Mouse (Mus musculus) midbrain, postnatal 0 days (tissue): ENCODE data around the gene Akt3. TPM values are rescaled to one million over a fixed set of nuclear protein-coding genes. Genes with fewer than 3 reads are reported as not detected.

Source experiments
- ATAC-seq: fragments of 200-750 bp; cut with Nextera tagmentation; 2 replicates; pipeline ENCODE4 v1.8.0; 2017; ENCODE audit warnings: moderate number of reproducible peaks, mild to moderate bottlenecking, moderate TSS enrichment, moderate library complexity; ENCODE audit not compliant: low FRiP score
- DNase-seq: peaks from one replicate; pipeline ENCODE4 v3.0.0-alpha.2; 2015; ENCODE audit warnings: low spot score
- H3K27ac ChIP-seq: fragments of 300-500 bp; sonication (generic); 2 replicates; pipeline ENCODE4 v1.5.1; 2014; ENCODE audit warnings: low read depth, mild to moderate bottlenecking, low read length, mixed read lengths
- H3K27me3 ChIP-seq: fragments of 300-500 bp; sonication (generic); 2 replicates; pipeline ENCODE4 v1.6.1; 2014; ENCODE audit warnings: low read length, control low read depth, mixed read lengths; ENCODE audit not compliant: insufficient read depth
- H3K36me3 ChIP-seq: fragments of 300-500 bp; sonication (generic); 2 replicates; pipeline ENCODE4 v1.6.1; 2014; ENCODE audit warnings: low read length, control low read depth, mixed read lengths; ENCODE audit not compliant: insufficient read depth
- H3K4me1 ChIP-seq: fragments of 300-500 bp; sonication (generic); 2 replicates; pipeline ENCODE4 v1.6.1; 2014; ENCODE audit warnings: mild to moderate bottlenecking, control low read depth, antibody characterized with exemption, low read length, mixed read lengths; ENCODE audit not compliant: insufficient read depth
- H3K4me2 ChIP-seq: fragments of 300-500 bp; sonication (generic); 2 replicates; pipeline ENCODE4 v1.6.1; 2014; ENCODE audit warnings: low read depth, mild to moderate bottlenecking, low read length, mixed read lengths; ENCODE audit not compliant: poor library complexity, severe bottlenecking
- H3K4me3 ChIP-seq: fragments of 300-500 bp; sonication (generic); 2 replicates; pipeline ENCODE4 v1.5.1; 2014; ENCODE audit warnings: low read depth, mild to moderate bottlenecking, low read length, moderate library complexity
- H3K9ac ChIP-seq: fragments of 300-500 bp; sonication (generic); replicated peaks from 2 replicates; pipeline ENCODE4 v1.6.1; 2014; ENCODE audit warnings: mild to moderate bottlenecking, low read length, moderate library complexity, mixed read lengths; ENCODE audit not compliant: poor library complexity, severe bottlenecking
- H3K9me3 ChIP-seq: fragments of 300-500 bp; sonication (generic); 2 replicates; pipeline ENCODE4 v1.6.1; 2016; ENCODE audit warnings: low read length, control low read depth
- CTCF ChIP-seq: IDR thresholded peaks from 2 replicates; pipeline ENCODE4 v1.5.1; 2016; ENCODE audit warnings: antibody characterized with exemption, mild to moderate bottlenecking
- WGBS: fragments of 180-500 bp; shearing (Covaris S2); extraction: QIAGEN DNeasy Blood & Tissue Kit; methylation state at CpG from one replicate; pipeline ENCODE4 v1.1.7; 2014; 5-methylcytosine and 5-hydroxymethylcytosine counted together
- polyA plus RNA-seq: library from polyadenylated mRNA; unstranded; fragments of >200 nt; fragmentation: Nextera tagmentation; extraction: Ambion mirVana; gene quantifications from 2 replicates; pipeline ENCODE4 v1.2.1, GENCODE M21; 2015
- total RNA-seq: library from RNA; depleted of rRNA; stranded (reverse); fragments of >200 nt; gene quantifications from 2 replicates; pipeline ENCODE4 v1.2.3, GENCODE M21; 2014

The Akt3 gene
- total and polyA plus RNA-seq, 2 experiments from 2014 or later = 14.5 to 92.6 TPM

- DNase-seq (no peak), ATAC-seq (no peak)
- Histone ChIP-seq H3K4me2 (no peak overlapping the region), H3K27ac (no peak overlapping the region), H3K27me3 (no peaks in the 10 kb centered on the region), H3K4me1 (no peaks in the 10 kb centered on the region), H3K9ac (no peak overlapping the region), H3K4me3 (no peak overlapping the region), H3K9me3 (no peaks in the 10 kb centered on the region), H3K36me3 (no peaks in the 10 kb centered on the region)
- TF ChIP-seq CTCF = no peak
- WGBS = 68% methylated on average over 8 of the region's 8 CpGs
These were observed 190.8 kb downstream of the Akt3 start for GRCm38 (mm10) chr1:177067123-177067646.

- H3K36me3 ChIP-seq = no peaks in the 10 kb centered on the region
- no peaks in the 10 kb centered on the region for H3K27me3 ChIP-seq
- no peak for TF ChIP-seq CTCF
- H3K4me1 ChIP-seq = no peaks in the 10 kb centered on the region
- H3K27ac ChIP-seq = no peak overlapping the region
- H3K9me3 ChIP-seq = no peaks in the 10 kb centered on the region
- no peak for DNase-seq
- no peak for ATAC-seq
- no peak overlapping the region for H3K4me3 ChIP-seq
- no peak overlapping the region for H3K4me2 ChIP-seq
- H3K9ac ChIP-seq = no peak overlapping the region
These were observed 192.3 kb downstream of the Akt3 start for GRCm38 (mm10) chr1:177065732-177066131.

DNA sequence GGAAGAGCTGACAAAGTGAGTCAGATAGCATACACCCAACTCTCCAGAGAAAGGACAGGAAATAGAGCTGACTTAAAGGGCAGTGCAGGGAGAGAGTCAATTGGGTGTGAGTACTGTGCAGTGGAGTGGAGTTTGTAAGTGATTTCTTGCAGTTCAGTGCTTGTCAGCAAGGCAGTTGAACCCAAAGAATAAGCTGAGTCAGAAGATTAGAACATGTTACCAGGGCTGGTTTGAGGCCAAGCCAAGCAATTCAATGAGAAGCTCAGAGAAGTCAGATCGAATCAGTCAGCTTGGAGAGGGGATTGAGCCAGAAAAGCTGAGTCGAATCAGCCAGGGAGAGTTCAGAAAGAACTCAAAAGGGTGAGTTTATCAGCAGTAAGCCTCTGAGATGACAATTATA, 196.2 kb downstream of the Akt3 start:
- ATAC-seq = no peak
- DNase-seq = no peak
- WGBS = 89% methylated on average over 2 of the region's 2 CpGs
- no peaks in the 10 kb centered on the region for H3K4me1 ChIP-seq
- no peak overlapping the region for H3K9ac ChIP-seq
- no peak overlapping the region for H3K27ac ChIP-seq
- H3K27me3 ChIP-seq = no peaks in the 10 kb centered on the region
- H3K4me2 ChIP-seq = no peak overlapping the region
- H3K36me3 ChIP-seq = no peaks in the 10 kb centered on the region
- no peaks in the 10 kb centered on the region for H3K9me3 ChIP-seq
- TF ChIP-seq CTCF = no peak
- no peak overlapping the region for H3K4me3 ChIP-seq

GRCm38 (mm10) chr1:177054891-177055290, 203.1 kb downstream of the Akt3 start:
- no peaks in the 10 kb centered on the region for H3K27me3 ChIP-seq
- H3K36me3 ChIP-seq = no peaks in the 10 kb centered on the region
- WGBS = 57% methylated on average over 2 of the region's 2 CpGs
- no peak overlapping the region for H3K9ac ChIP-seq
- no peaks in the 10 kb centered on the region for H3K9me3 ChIP-seq
- H3K27ac ChIP-seq = no peak overlapping the region
- no peak overlapping the region for H3K4me3 ChIP-seq
- no peak for ATAC-seq
- no peak for TF ChIP-seq CTCF
- DNase-seq = no peak
- no peak overlapping the region for H3K4me2 ChIP-seq
- no peaks in the 10 kb centered on the region for H3K4me1 ChIP-seq

- H3K9ac ChIP-seq = no peak overlapping the region
These were observed 206.5 kb downstream of the Akt3 start for GRCm38 (mm10) chr1:177051366-177051963.

GRCm38 (mm10) chr1:177048773-177049172, 209.2 kb downstream of the Akt3 start:
- no peak for TF ChIP-seq CTCF
- WGBS = 93% methylated on average over 2 of the region's 2 CpGs
- ATAC-seq = no peak

More at GRCm38 (mm10) chr1:177051366-177051963, 206.5 kb downstream of the Akt3 start:
- Histone ChIP-seq H3K27me3 (no peaks in the 10 kb centered on the region), H3K36me3 (no peaks in the 10 kb centered on the region), H3K4me2 (no peak overlapping the region), H3K4me1 (no peaks in the 10 kb centered on the region), H3K4me3 (no peak overlapping the region), H3K9me3 (no peaks in the 10 kb centered on the region), H3K27ac (no peak overlapping the region)
- DNase-seq = no peak
- ATAC-seq = no peak
- WGBS = 78% methylated on average over 11 of the region's 11 CpGs
- no peak for TF ChIP-seq CTCF

More at GRCm38 (mm10) chr1:177048773-177049172, 209.2 kb downstream of the Akt3 start:
- Histone ChIP-seq H3K27ac (no peak overlapping the region), H3K36me3 (no peaks in the 10 kb centered on the region), H3K4me3 (no peak overlapping the region), H3K4me2 (no peak overlapping the region), H3K9ac (no peak overlapping the region), H3K4me1 (no peaks in the 10 kb centered on the region), H3K27me3 (no peaks in the 10 kb centered on the region), H3K9me3 (no peaks in the 10 kb centered on the region)
- DNase-seq = no peak
